Mouse (Mus musculus) cerebellum, adult 2 months (tissue): ENCODE data around the gene Azin2.

Source experiments
- CTCF ChIP-seq: fragments of 200-500 bp; IDR thresholded peaks from 2 replicates; pipeline ENCODE4 v1.5.1; 2011; ENCODE audit warnings: low read depth, mild to moderate bottlenecking, control low read depth, low read length, moderate library complexity, borderline replicate concordance; ENCODE audit not compliant: insufficient read depth
- POLR2A ChIP-seq: fragments of 200-500 bp; IDR thresholded peaks from 2 replicates; pipeline ENCODE4 v1.6.1; 2011; ENCODE audit warnings: low read length, control low read depth, borderline replicate concordance; ENCODE audit not compliant: insufficient read depth

DNA sequence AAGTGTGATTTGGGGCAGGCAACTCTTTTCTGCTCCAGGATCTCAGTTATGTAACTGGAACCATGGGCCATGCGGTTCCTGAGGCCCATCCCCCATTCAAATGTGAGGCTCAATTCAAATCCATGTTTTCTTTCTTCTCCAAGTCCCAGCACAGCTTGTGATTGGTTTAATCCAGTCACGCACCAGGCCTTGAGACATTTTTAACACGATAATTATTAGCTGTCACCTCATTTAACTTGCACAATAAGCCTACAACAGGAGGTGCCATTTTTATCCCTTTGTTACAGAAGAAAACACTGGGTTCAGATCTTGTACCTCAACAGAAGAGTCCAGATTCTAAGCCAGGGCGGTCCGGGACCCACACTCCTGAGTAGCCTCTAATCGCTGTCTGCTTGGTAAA, 44.5 kb downstream of the Azin2 start:
- TF ChIP-seq CTCF: no peak
- no peak for TF ChIP-seq POLR2A
